Mouse (Mus musculus): Measurements from ENCODE around the gene Nat8l. TPM values are rescaled to one million over a fixed set of nuclear protein-coding genes. Genes with fewer than 3 reads are reported as not detected.

Nat8l gene
- polyA plus RNA-seq, 1 experiment from 2014 or later, result 3.9 TPM

- Histone ChIP-seq H3K4me1 (ENCODE audit: control insufficient read depth, insufficient read depth, low read length) (peaks cover 35% of the 10 kb centered on the region), H3K4me2 (ENCODE audit: low read depth, low read length) (peak overlapping the region; percentile 50; the same call in 1 of the 2 replicates), H3K4me3 (ENCODE audit: low read depth, low read length) (no peak overlapping the region), H3K27me3 (ENCODE audit: control insufficient read depth, insufficient read depth, low read length) (no peaks in the 10 kb centered on the region), H3K27ac (ENCODE audit: low read depth, low read length) (no peak overlapping the region), H3K9ac (replicated peaks; ENCODE audit: low read depth, low read length) (no peak overlapping the region), H3K36me3 (ENCODE audit: control insufficient read depth, insufficient read depth, low read length) (peaks cover 15% of the 10 kb centered on the region), H3K9me3 (ENCODE audit: control insufficient read depth, low read length) (no peaks in the 10 kb centered on the region)
- ATAC-seq (ENCODE audit: low read depth), result no peak
- WGBS, result 72% methylated on average over 6 of the region's 6 CpGs
These were observed 3.8 kb downstream of the Nat8l start for GRCm38 (mm10) chr5:33999466-34000090.

DNA sequence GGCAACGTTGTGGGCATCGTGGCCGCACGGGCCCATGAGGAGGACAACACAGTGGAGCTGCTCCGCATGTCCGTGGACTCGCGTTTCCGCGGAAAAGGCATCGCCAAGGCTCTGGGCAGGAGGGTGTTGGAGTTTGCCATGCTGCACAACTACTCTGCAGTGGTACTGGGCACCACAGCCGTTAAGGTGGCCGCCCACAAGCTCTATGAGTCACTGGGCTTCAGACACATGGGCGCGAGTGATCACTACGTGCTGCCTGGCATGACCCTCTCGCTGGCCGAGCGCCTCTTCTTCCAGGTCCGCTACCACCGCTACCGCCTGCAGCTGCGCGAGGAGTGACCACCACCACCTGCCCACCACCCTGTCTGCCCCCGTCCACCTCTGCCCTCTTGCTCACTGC, 5.0 kb downstream of the Nat8l start:
- H3K27me3 ChIP-seq (ENCODE audit: control insufficient read depth, insufficient read depth, low read length), result no peaks in the 10 kb centered on the region
- WGBS, result 95% methylated on average over 25 of the region's 25 CpGs
- H3K9me3 ChIP-seq (ENCODE audit: control insufficient read depth, low read length), result no peaks in the 10 kb centered on the region
- H3K36me3 ChIP-seq (ENCODE audit: control insufficient read depth, insufficient read depth, low read length), result peaks cover 15% of the 10 kb centered on the region
- no peak overlapping the region for H3K9ac ChIP-seq (replicated peaks; ENCODE audit: low read depth, low read length)
- ATAC-seq (ENCODE audit: low read depth), result no peak
- peaks cover 29% of the 10 kb centered on the region for H3K4me1 ChIP-seq (ENCODE audit: control insufficient read depth, insufficient read depth, low read length)
- H3K4me2 ChIP-seq (ENCODE audit: low read depth, low read length), result no peak overlapping the region
- H3K27ac ChIP-seq (ENCODE audit: low read depth, low read length), result no peak overlapping the region
- H3K4me3 ChIP-seq (ENCODE audit: low read depth, low read length), result no peak overlapping the region

DNA sequence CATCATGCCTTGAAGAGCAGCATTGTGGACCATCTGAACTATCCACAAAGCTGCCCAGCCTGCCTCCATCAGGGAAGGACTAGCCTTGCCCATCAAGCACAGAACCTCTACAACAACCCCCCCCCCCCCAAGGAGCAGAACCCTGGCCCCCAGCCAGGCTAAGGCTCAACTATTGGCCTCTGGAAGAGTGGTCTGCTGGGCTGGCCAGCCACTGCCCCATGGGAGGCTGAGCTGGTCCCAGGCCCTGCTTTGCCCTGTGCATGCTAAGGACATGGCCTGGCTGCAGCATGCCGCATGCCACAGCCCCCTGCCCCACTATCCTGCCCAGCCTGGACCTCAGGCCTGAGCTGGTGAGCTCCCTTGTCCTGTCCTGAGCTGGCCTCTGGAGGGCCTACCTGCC, 5.6 kb downstream of the Nat8l start:
- Histone ChIP-seq H3K36me3 (ENCODE audit: control insufficient read depth, insufficient read depth, low read length) (peaks cover 15% of the 10 kb centered on the region), H3K27ac (ENCODE audit: low read depth, low read length) (no peak overlapping the region), H3K4me2 (ENCODE audit: low read depth, low read length) (no peak overlapping the region), H3K4me1 (ENCODE audit: control insufficient read depth, insufficient read depth, low read length) (peaks cover 29% of the 10 kb centered on the region), H3K4me3 (ENCODE audit: low read depth, low read length) (no peak overlapping the region), H3K9me3 (ENCODE audit: control insufficient read depth, low read length) (no peaks in the 10 kb centered on the region), H3K27me3 (ENCODE audit: control insufficient read depth, insufficient read depth, low read length) (no peaks in the 10 kb centered on the region), H3K9ac (replicated peaks; ENCODE audit: low read depth, low read length) (no peak overlapping the region)
- 100% methylated on average over 1 of the region's 1 CpGs for WGBS
- ATAC-seq (ENCODE audit: low read depth), result no peak

DNA sequence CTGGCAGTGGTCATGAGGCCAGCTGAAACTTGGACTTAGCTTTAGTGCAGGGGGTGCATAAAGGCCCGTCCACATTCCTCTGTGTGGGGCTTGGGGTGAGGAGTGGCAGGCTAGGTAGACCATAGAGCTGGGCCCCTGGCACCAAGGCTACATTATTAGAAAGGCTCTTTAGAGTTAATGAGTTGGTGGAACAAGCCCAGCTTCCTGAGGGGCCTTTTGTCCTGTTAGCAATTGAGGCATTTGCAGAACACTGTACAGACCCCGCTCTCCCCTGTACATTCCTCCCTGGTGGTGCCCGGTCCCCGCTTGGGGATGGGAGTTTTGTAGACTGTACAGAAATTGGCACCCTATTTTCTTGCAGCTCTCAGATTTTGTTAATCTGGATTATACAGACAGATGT, 6.9 kb downstream of the Nat8l start:
- no peaks in the 10 kb centered on the region for H3K9me3 ChIP-seq (ENCODE audit: control insufficient read depth, low read length)
- WGBS, result 90% methylated on average over 4 of the region's 4 CpGs
- peaks cover 15% of the 10 kb centered on the region for H3K36me3 ChIP-seq (ENCODE audit: control insufficient read depth, insufficient read depth, low read length)
- no peak overlapping the region for H3K4me2 ChIP-seq (ENCODE audit: low read depth, low read length)
- H3K4me1 ChIP-seq (ENCODE audit: control insufficient read depth, insufficient read depth, low read length), result peaks cover 28% of the 10 kb centered on the region
- H3K27ac ChIP-seq (ENCODE audit: low read depth, low read length), result no peak overlapping the region
- H3K4me3 ChIP-seq (ENCODE audit: low read depth, low read length), result no peak overlapping the region
- H3K27me3 ChIP-seq (ENCODE audit: control insufficient read depth, insufficient read depth, low read length), result no peaks in the 10 kb centered on the region
- no peak overlapping the region for H3K9ac ChIP-seq (replicated peaks; ENCODE audit: low read depth, low read length)
- ATAC-seq (ENCODE audit: low read depth), result no peak

DNA sequence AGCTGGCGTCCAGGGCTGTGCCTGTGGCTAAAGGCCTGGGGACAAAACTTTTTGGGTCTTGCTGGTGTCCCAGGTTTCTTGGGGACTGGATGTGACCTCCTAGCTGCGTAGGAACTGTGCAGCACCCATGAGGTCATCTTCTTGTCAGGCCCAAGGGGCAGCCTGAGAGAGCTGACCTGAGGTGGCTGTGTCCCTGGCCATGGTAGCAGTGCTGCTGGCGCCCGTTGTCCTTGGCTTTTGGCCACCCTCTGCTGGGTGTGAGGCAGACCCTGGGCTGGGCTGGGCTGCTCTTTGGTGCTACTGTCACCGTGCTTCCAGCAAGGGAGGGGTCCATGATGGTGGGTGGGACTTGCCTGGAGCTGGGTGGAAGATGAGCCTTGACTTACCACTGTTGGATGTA, 8.8 kb downstream of the Nat8l start:
- Histone ChIP-seq H3K27me3 (ENCODE audit: control insufficient read depth, insufficient read depth, low read length) (no peaks in the 10 kb centered on the region), H3K9ac (replicated peaks; ENCODE audit: low read depth, low read length) (no peak overlapping the region), H3K4me3 (ENCODE audit: low read depth, low read length) (no peak overlapping the region), H3K36me3 (ENCODE audit: control insufficient read depth, insufficient read depth, low read length) (peaks cover 15% of the 10 kb centered on the region), H3K4me2 (ENCODE audit: low read depth, low read length) (no peak overlapping the region), H3K4me1 (ENCODE audit: control insufficient read depth, insufficient read depth, low read length) (peaks cover 8% of the 10 kb centered on the region), H3K9me3 (ENCODE audit: control insufficient read depth, low read length) (no peaks in the 10 kb centered on the region), H3K27ac (ENCODE audit: low read depth, low read length) (no peak overlapping the region)
- no peak for ATAC-seq (ENCODE audit: low read depth)
- 92% methylated on average over 5 of the region's 5 CpGs for WGBS

DNA sequence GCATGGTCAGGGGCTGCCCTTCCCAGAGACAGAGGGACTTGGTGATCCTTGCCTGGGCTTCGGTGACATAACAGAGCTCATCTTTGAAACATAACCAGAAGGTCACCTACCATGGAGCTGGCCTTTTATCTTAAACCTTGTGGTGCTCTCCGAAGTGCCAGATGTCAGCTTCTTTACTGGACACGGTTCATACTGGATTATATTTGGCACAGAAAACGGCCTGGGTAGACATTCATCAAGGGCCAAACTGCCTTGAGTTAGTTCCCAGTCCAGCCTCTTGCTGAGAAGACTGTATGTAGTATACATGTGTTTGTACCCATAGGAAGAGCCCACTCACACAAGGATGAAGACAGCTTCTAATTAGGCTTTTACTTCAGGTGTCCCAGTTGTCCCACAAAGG, 11.0 kb downstream of the Nat8l start:
- Histone ChIP-seq H3K27me3 (ENCODE audit: control insufficient read depth, insufficient read depth, low read length) (no peaks in the 10 kb centered on the region), H3K9me3 (ENCODE audit: control insufficient read depth, low read length) (no peaks in the 10 kb centered on the region), H3K27ac (ENCODE audit: low read depth, low read length) (no peak overlapping the region), H3K4me2 (ENCODE audit: low read depth, low read length) (no peak overlapping the region), H3K36me3 (ENCODE audit: control insufficient read depth, insufficient read depth, low read length) (peaks cover 3% of the 10 kb centered on the region; the same call in 1 of the 2 replicates), H3K4me3 (ENCODE audit: low read depth, low read length) (no peak overlapping the region), H3K9ac (replicated peaks; ENCODE audit: low read depth, low read length) (no peak overlapping the region), H3K4me1 (ENCODE audit: control insufficient read depth, insufficient read depth, low read length) (0 out of 2 replicates have a peak, but pooled peaks cover 3% of the 10 kb centered on the region)
- 87% methylated on average over 4 of the region's 4 CpGs for WGBS
- no peak for ATAC-seq (ENCODE audit: low read depth)

- 0 out of 2 replicates have a peak, but pooled peaks cover 3% of the 10 kb centered on the region for H3K4me1 ChIP-seq (ENCODE audit: control insufficient read depth, insufficient read depth, low read length)
- no peak overlapping the region for H3K4me3 ChIP-seq (ENCODE audit: low read depth, low read length)
- H3K9me3 ChIP-seq (ENCODE audit: control insufficient read depth, low read length), result no peaks in the 10 kb centered on the region
- WGBS, result 90% methylated on average over 4 of the region's 4 CpGs
- H3K9ac ChIP-seq (replicated peaks; ENCODE audit: low read depth, low read length), result no peak overlapping the region
- H3K36me3 ChIP-seq (ENCODE audit: control insufficient read depth, insufficient read depth, low read length), result no peaks in the 10 kb centered on the region
- H3K4me2 ChIP-seq (ENCODE audit: low read depth, low read length), result no peak overlapping the region
- no peak for ATAC-seq (ENCODE audit: low read depth)
- H3K27me3 ChIP-seq (ENCODE audit: control insufficient read depth, insufficient read depth, low read length), result no peaks in the 10 kb centered on the region
- H3K27ac ChIP-seq (ENCODE audit: low read depth, low read length), result no peak overlapping the region
These were observed 11.7 kb downstream of the Nat8l start for GRCm38 (mm10) chr5:34007392-34007941.

GRCm38 (mm10) chr5:34014652-34015051, 18.9 kb downstream of the Nat8l start:
- Histone ChIP-seq H3K4me2 (ENCODE audit: low read depth, low read length) (no peak overlapping the region), H3K9me3 (ENCODE audit: control insufficient read depth, low read length) (no peaks in the 10 kb centered on the region), H3K36me3 (ENCODE audit: control insufficient read depth, insufficient read depth, low read length) (no peaks in the 10 kb centered on the region), H3K4me1 (ENCODE audit: control insufficient read depth, insufficient read depth, low read length) (no peaks in the 10 kb centered on the region), H3K4me3 (ENCODE audit: low read depth, low read length) (no peak overlapping the region), H3K27ac (ENCODE audit: low read depth, low read length) (no peak overlapping the region), H3K9ac (replicated peaks; ENCODE audit: low read depth, low read length) (no peak overlapping the region), H3K27me3 (ENCODE audit: control insufficient read depth, insufficient read depth, low read length) (no peaks in the 10 kb centered on the region)
- no peak for ATAC-seq (ENCODE audit: low read depth)
- WGBS, result 84% methylated on average over 1 of the region's 1 CpGs

DNA sequence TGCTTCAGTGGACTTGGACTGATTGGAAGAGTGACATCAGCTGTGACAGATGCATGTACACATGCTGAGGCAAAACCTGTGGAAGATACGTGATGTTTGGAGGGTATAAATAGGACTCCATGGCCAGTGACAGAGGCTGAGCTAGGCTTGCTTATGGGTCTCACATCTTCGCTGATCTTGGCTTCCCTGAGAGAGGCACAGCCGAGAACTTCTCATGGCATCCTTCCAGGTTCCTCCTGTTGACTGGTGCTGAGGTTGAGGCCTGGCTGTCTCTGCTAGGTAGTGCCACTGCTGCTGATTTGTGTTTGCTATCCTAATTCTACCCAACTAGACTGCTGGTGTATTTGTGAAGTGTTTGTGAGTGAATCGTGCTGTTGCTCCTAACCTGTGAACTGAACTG, 23.2 kb downstream of the Nat8l start:
- Histone ChIP-seq H3K4me2 (ENCODE audit: low read depth, low read length) (no peak overlapping the region), H3K36me3 (ENCODE audit: control insufficient read depth, insufficient read depth, low read length) (no peaks in the 10 kb centered on the region), H3K27me3 (ENCODE audit: control insufficient read depth, insufficient read depth, low read length) (no peaks in the 10 kb centered on the region), H3K9me3 (ENCODE audit: control insufficient read depth, low read length) (no peaks in the 10 kb centered on the region), H3K9ac (replicated peaks; ENCODE audit: low read depth, low read length) (no peak overlapping the region), H3K4me3 (ENCODE audit: low read depth, low read length) (no peak overlapping the region), H3K4me1 (ENCODE audit: control insufficient read depth, insufficient read depth, low read length) (no peaks in the 10 kb centered on the region), H3K27ac (ENCODE audit: low read depth, low read length) (no peak overlapping the region)
- WGBS, result 84% methylated on average over 4 of the region's 4 CpGs
- ATAC-seq (ENCODE audit: low read depth), result no peak

Measured in neural tube, embryonic 14.5 days (tissue).